In genomic region chr16:90185928-90186588, GRCm38 (mm10) we compare ENCODE assay signal across 8 mouse cellular contexts. TPM values are rescaled to one million over a fixed set of nuclear protein-coding genes. Genes with fewer than 3 reads are reported as not detected.
A peak's percentile ranks its signal among the peaks of the same experiment; 100 is the strongest.
DNase-seq lines count a peak whose midpoint lies in the region; ATAC-seq and TF ChIP-seq lines count a peak whose summit lies in the region.

No protein-coding gene starts in this region.

- peaks cover 0 to 10% of the 10 kb centered on the region in 2 experiments; a peak in 2 of 4 replicates for H3K36me3 ChIP-seq in MEL (ENCODE audit: control insufficient read depth in 1 of 2, insufficient read depth in 2 of 2, low read length in 2 of 2)
- no peaks in the 10 kb centered on the region for H3K36me3 ChIP-seq in forebrain, embryonic 12.5 days (replicated peaks)
- no peaks in the 10 kb centered on the region for H3K36me3 ChIP-seq in hindbrain, embryonic 10.5 days
- H3K36me3 ChIP-seq in lung, postnatal 0 days (ENCODE audit: insufficient read depth, low read length) = no peaks in the 10 kb centered on the region

- no peak for TF ChIP-seq EP300 in MEL (IDR thresholded peaks at IDR 0.05; ENCODE audit: low read depth in 1 of 2, low read length in 2 of 2)
- TF ChIP-seq EP300 in lung, postnatal 0 days (IDR thresholded peaks at IDR 0.05) = no peak

- DNase-seq in MEL (ENCODE audit: low read depth, low spot score) = peak; percentile 91
- DNase-seq in c-Kit-positive CD71-negative TER-119-negative erythroid progenitor cells, embryonic 14.5 days (ENCODE audit: low read depth) = peak; percentile 83
- DNase-seq in hindbrain, embryonic 10.5 days (ENCODE audit: low spot score) = peak; percentile 78
- DNase-seq in layer of hippocampus, adult 2 months (ENCODE audit: low spot score in 2 of 2) = peak; percentile 83 to 85
- DNase-seq in lung, postnatal 0 days (ENCODE audit: low spot score) = peak; percentile 82
- DNase-seq in ovary, postnatal 10 days (ENCODE audit: low spot score) = peak; percentile 41
- DNase-seq in thymus, postnatal 10 days (ENCODE audit: low spot score in 2 of 2) = peak; percentile 47 to 75

- H3K9me3 ChIP-seq in MEL (replicated peaks; ENCODE audit: insufficient read depth, low read length) = no peaks in the 10 kb centered on the region
- no peaks in the 10 kb centered on the region for H3K9me3 ChIP-seq in forebrain, embryonic 12.5 days
- H3K9me3 ChIP-seq in hindbrain, embryonic 10.5 days = no peaks in the 10 kb centered on the region
- H3K9me3 ChIP-seq in lung, postnatal 0 days (ENCODE audit: low read length) = no peaks in the 10 kb centered on the region

- H3K4me1 ChIP-seq in MEL (ENCODE audit: control insufficient read depth in 1 of 2, insufficient read depth in 2 of 2, low read length in 2 of 2) = peaks cover 9 to 22% of the 10 kb centered on the region in 2 experiments
- H3K4me1 ChIP-seq in forebrain, embryonic 12.5 days = no peaks in the 10 kb centered on the region
- H3K4me1 ChIP-seq in hindbrain, embryonic 10.5 days (replicated peaks) = peaks cover 7% of the 10 kb centered on the region; the same call in 1 of the 2 replicates
- H3K4me1 ChIP-seq in lung, postnatal 0 days (ENCODE audit: insufficient read depth, low read depth, low read length) = no peaks in the 10 kb centered on the region

- peak; percentile 69; the same call in 1 of the 2 replicates for ATAC-seq in forebrain, embryonic 12.5 days (ENCODE audit: low FRiP score)
- peak; percentile 52; the same call in 1 of the 2 replicates for ATAC-seq in lung, postnatal 0 days

- no peaks in the 10 kb centered on the region for H3K27me3 ChIP-seq in MEL (ENCODE audit: control insufficient read depth in 1 of 2, insufficient read depth in 2 of 2, low read length in 2 of 2)
- peaks cover 3% of the 10 kb centered on the region; the same call in 1 of the 2 replicates for H3K27me3 ChIP-seq in forebrain, embryonic 12.5 days
- peaks cover 3% of the 10 kb centered on the region; the same call in 1 of the 2 replicates for H3K27me3 ChIP-seq in hindbrain, embryonic 10.5 days (ENCODE audit: insufficient read depth, poor library complexity, severe bottlenecking)
- H3K27me3 ChIP-seq in lung, postnatal 0 days (replicated peaks; ENCODE audit: insufficient read depth, low read length) = no peaks in the 10 kb centered on the region

- H3K9ac ChIP-seq in MEL (ENCODE audit: control insufficient read depth, low read depth, low read length, poor library complexity, severe bottlenecking) = no peak overlapping the region
- H3K9ac ChIP-seq in forebrain, embryonic 12.5 days = no peak overlapping the region
- H3K9ac ChIP-seq in lung, postnatal 0 days (replicated peaks; ENCODE audit: low read depth) = no peak overlapping the region

- TF ChIP-seq CTCF in MEL (IDR thresholded peaks at IDR 0.05 in 2 of 3, conservative IDR thresholded peaks at IDR 0.05 in 1 of 3; ENCODE audit: control insufficient read depth in 1 of 3, insufficient read depth in 1 of 3, low read depth in 2 of 3, low read length in 3 of 3, poor library complexity in 1 of 3, severe bottlenecking in 1 of 3) = peak; percentile 70 to 95 (median 80)
- peak; percentile 94 for TF ChIP-seq CTCF in layer of hippocampus, adult 2 months (conservative IDR thresholded peaks at IDR 0.05)
- peak; percentile 91 for TF ChIP-seq CTCF in lung, postnatal 0 days (IDR thresholded peaks at IDR 0.05)

- H3K4me2 ChIP-seq in forebrain, embryonic 12.5 days = no peak overlapping the region
- no peak overlapping the region for H3K4me2 ChIP-seq in lung, postnatal 0 days (replicated peaks; ENCODE audit: low read depth, low read length)

- no peak overlapping the region for H3K4me3 ChIP-seq in MEL (ENCODE audit: control insufficient read depth in 1 of 2, insufficient read depth in 1 of 2, low read depth in 2 of 2, low read length in 2 of 2)
- no peak overlapping the region for H3K4me3 ChIP-seq in forebrain, embryonic 12.5 days (replicated peaks)
- H3K4me3 ChIP-seq in hindbrain, embryonic 10.5 days = no peak overlapping the region
- no peak overlapping the region for H3K4me3 ChIP-seq in layer of hippocampus, adult 2 months
- no peak overlapping the region for H3K4me3 ChIP-seq in lung, postnatal 0 days (ENCODE audit: low read depth, low read length)

- WGBS in forebrain, embryonic 12.5 days = 40% methylated on average over 8 of the region's 8 CpGs
- 41% methylated on average over 8 of the region's 8 CpGs for WGBS in hindbrain, embryonic 10.5 days
- WGBS in lung, postnatal 0 days = 43% methylated on average over 8 of the region's 8 CpGs

- TF ChIP-seq POLR2A in MEL (IDR thresholded peaks at IDR 0.05; ENCODE audit: control insufficient read depth in 1 of 2, insufficient read depth in 1 of 2, low read depth in 1 of 2, low read length in 2 of 2, poor library complexity in 1 of 2) = no peak

- H3K27ac ChIP-seq in MEL (ENCODE audit: control insufficient read depth, low read depth, low read length) = no peak overlapping the region
- H3K27ac ChIP-seq in forebrain, embryonic 12.5 days = no peak overlapping the region
- H3K27ac ChIP-seq in hindbrain, embryonic 10.5 days = no peak overlapping the region
- H3K27ac ChIP-seq in layer of hippocampus, adult 2 months = no peak overlapping the region
- H3K27ac ChIP-seq in lung, postnatal 0 days (ENCODE audit: low read length) = no peak overlapping the region

- no peaks in the 10 kb centered on the region for H3K79me2 ChIP-seq in MEL (ENCODE audit: control insufficient read depth, insufficient read depth, low read length, poor library complexity)

- peak; percentile 94 for TF ChIP-seq RAD21 in MEL (IDR thresholded peaks at IDR 0.05; ENCODE audit: low read depth, low read length)

TF ChIP-seq in MEL, 35 proteins besides CTCF, POLR2A, EP300 and RAD21:
- no peak for TF ChIP-seq MEF2A (IDR thresholded peaks at IDR 0.05; ENCODE audit: extremely low read depth, insufficient replicate concordance, low read depth, low read length, poor library complexity, severe bottlenecking)
- TF ChIP-seq HCFC1 (IDR thresholded peaks at IDR 0.05; ENCODE audit: low read depth, low read length) = no peak
- 0 out of 2 replicates have a peak, but pooled peaks have one; percentile 25 for TF ChIP-seq TBP (IDR thresholded peaks at IDR 0.05; ENCODE audit: low read depth, low read length)
- TF ChIP-seq RCOR1 (IDR thresholded peaks at IDR 0.05; ENCODE audit: low read depth, low read length) = no peak
- no peak for TF ChIP-seq CHD1 (IDR thresholded peaks at IDR 0.05; ENCODE audit: low read depth, low read length)
- no peak for TF ChIP-seq POLR2AphosphoS5 (IDR thresholded peaks at IDR 0.05; ENCODE audit: borderline replicate concordance, low read depth, low read length)
- peak; percentile 87 for TF ChIP-seq ZC3H11A (IDR thresholded peaks at IDR 0.05; ENCODE audit: low read depth, low read length)
- TF ChIP-seq NRF1 (IDR thresholded peaks at IDR 0.05; ENCODE audit: insufficient read depth, low read depth, low read length, poor library complexity, severe bottlenecking) = no peak
- no peak for TF ChIP-seq MXI1 (IDR thresholded peaks at IDR 0.05; ENCODE audit: low read depth, low read length)
- TF ChIP-seq SIN3A (IDR thresholded peaks at IDR 0.05; ENCODE audit: low read length) = peak; percentile 34; the same call in 1 of the 2 replicates
- no peak for TF ChIP-seq NELFE (IDR thresholded peaks at IDR 0.05; ENCODE audit: low read depth, low read length)
- TF ChIP-seq MAFK (IDR thresholded peaks at IDR 0.05; ENCODE audit: borderline replicate concordance, low read depth, low read length) = no peak
- TF ChIP-seq BHLHE40 (IDR thresholded peaks at IDR 0.05; ENCODE audit: borderline replicate concordance, low read depth, low read length) = no peak
- TF ChIP-seq SMC3 (IDR thresholded peaks at IDR 0.05; ENCODE audit: low read depth, low read length) = peak; percentile 94
- no peak for TF ChIP-seq JUND (IDR thresholded peaks at IDR 0.05; ENCODE audit: low read depth, low read length)
- TF ChIP-seq USF2 (IDR thresholded peaks at IDR 0.05; ENCODE audit: borderline replicate concordance in 1 of 2, insufficient read depth in 1 of 2, low read depth in 1 of 2, low read length in 2 of 2) = no peak
- no peak for TF ChIP-seq KAT2A (conservative IDR thresholded peaks at IDR 0.05; ENCODE audit: low read depth, low read length)

RNA-seq across cellular contexts. Expression of gene Sod1, which starts 34.5 kb away (rescaled TPM):
- 380 and 494 TPM in 2 replicates for total RNA-seq in MEL (2012; rRNA removed)
- polyA plus RNA-seq in MEL (2012; ENCODE audit: insufficient read depth in 1 of 2, insufficient read length in 2 of 2, low read depth in 1 of 2, low replicate concordance in 2 of 2, missing spikeins in 1 of 2) = 1,000 to 10,000 TPM in 1 of 2 experiments, 100 to 1,000 TPM in 1; 474 to 1,094 TPM
- polyA plus RNA-seq in forebrain, embryonic 12.5 days (2016; fragmentation: Nextera tagmentation; extraction: Ambion mirVana) = 837 and 844 TPM in 2 replicates
- 1,109 and 1,208 TPM in 2 replicates for polyA plus RNA-seq in hindbrain, embryonic 10.5 days (2016; fragmentation: Nextera tagmentation; extraction: Ambion mirVana)
- total RNA-seq in layer of hippocampus, adult 2 months (2021) = 100 to 1,000 TPM; 386 to 390 TPM
- polyA plus RNA-seq in lung, postnatal 0 days (2015; fragmentation: Nextera tagmentation; extraction: Ambion mirVana) = 1,664 and 1,843 TPM in 2 replicates

RNA-seq across cellular contexts. Expression of gene Tiam1, which starts 42.5 kb away (rescaled TPM):
- 15.0 and 16.7 TPM in 2 replicates for total RNA-seq in MEL (2012; rRNA removed)
- polyA plus RNA-seq in MEL (2012; ENCODE audit: insufficient read depth in 1 of 2, insufficient read length in 2 of 2, low read depth in 1 of 2, low replicate concordance in 2 of 2, missing spikeins in 1 of 2) = 10 to 100 TPM; 19.9 to 23.9 TPM
- 24.7 and 31.5 TPM in 2 replicates for polyA plus RNA-seq in forebrain, embryonic 12.5 days (2016; fragmentation: Nextera tagmentation; extraction: Ambion mirVana)
- 19.4 and 19.7 TPM in 2 replicates for polyA plus RNA-seq in hindbrain, embryonic 10.5 days (2016; fragmentation: Nextera tagmentation; extraction: Ambion mirVana)
- total RNA-seq in layer of hippocampus, adult 2 months (2021) = 100 to 1,000 TPM; 124 to 125 TPM
- polyA plus RNA-seq in lung, postnatal 0 days (2015; fragmentation: Nextera tagmentation; extraction: Ambion mirVana) = 3.7 and 9.3 TPM in 2 replicates

Comparison
In these comparisons a context has a peak if more than half of its experiments do, and no peak if none do; other contexts are left out.
1. DNase-seq: peak in every context shown above with its lines; median percentile 91 in MEL; 84 in layer of hippocampus, adult 2 months; 83 in c-Kit-positive CD71-negative TER-119-negative erythroid progenitor cells, embryonic 14.5 days; 82 in lung, postnatal 0 days; 78 in hindbrain, embryonic 10.5 days; 61 in thymus, postnatal 10 days; 41 in ovary, postnatal 10 days.